Mouse (Mus musculus) megakaryocyte, embryonic 14.5 days (primary cell): ENCODE results near the gene Srpx2. TPM values are rescaled to one million over a fixed set of nuclear protein-coding genes. Genes with fewer than 3 reads are reported as not detected.

Source experiments
- H3K27me3 ChIP-seq: replicated peaks from 2 replicates; pipeline ENCODE3; 2012; ENCODE audit warnings: inconsistent platforms
- H3K36me3 ChIP-seq: replicated peaks from 2 replicates; pipeline ENCODE3; 2012; ENCODE audit warnings: low read length, inconsistent platforms, mixed read lengths
- H3K4me1 ChIP-seq: 2 replicates; pipeline ENCODE4 v1.6.1; 2012; ENCODE audit warnings: inconsistent platforms
- H3K4me3 ChIP-seq: replicated peaks from 2 replicates; pipeline ENCODE3; 2012; ENCODE audit warnings: moderate library complexity, mild to moderate bottlenecking, inconsistent platforms
- H3K9me3 ChIP-seq: 2 replicates; pipeline ENCODE4 v1.6.1; 2012; ENCODE audit warnings: inconsistent platforms
- FLI1 ChIP-seq: IDR thresholded peaks from 2 replicates; pipeline ENCODE4 v1.6.1; 2012; ENCODE audit warnings: low read length, inconsistent platforms, mixed read lengths
- GATA1 ChIP-seq: IDR thresholded peaks from 3 replicates; pipeline ENCODE4 v1.6.1; 2012; ENCODE audit warnings: mixed read lengths, low read length, inconsistent platforms, borderline replicate concordance
- polyA plus RNA-seq: library from polyadenylated mRNA; stranded (reverse); fragments of >175 nt; gene quantifications from 2 replicates; pipeline ENCODE4 v1.2.3, GENCODE M21; 2012; ENCODE audit warnings: low replicate concordance; ENCODE audit not compliant: insufficient read depth

Srpx2 gene
- polyA plus RNA-seq: not detected in 2 replicates

DNA sequence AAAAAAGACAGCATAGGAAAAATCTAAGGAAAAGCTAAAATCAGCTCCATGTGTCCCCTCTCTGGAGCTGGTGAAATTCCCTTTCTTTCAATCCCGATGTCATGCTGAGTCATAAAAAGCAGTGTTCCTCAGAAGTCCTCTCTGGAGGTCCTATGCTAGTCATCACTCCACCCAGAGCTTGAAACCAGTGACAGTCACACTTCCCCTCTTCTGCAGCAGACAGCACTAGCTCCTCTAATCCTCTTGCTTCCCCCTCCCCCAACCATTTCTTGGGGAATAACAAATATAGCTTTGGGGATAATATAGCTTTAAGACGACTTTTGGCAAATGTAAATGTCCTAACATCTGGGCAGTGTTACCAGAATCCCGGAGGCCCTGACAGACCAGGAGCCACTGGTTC is at the start of gene Srpx2:
Gene Srpx2 (plus strand): TSS at position 166 of the 400 bp plus-strand sequence.
- peaks cover 21% of the 10 kb centered on the region for H3K27me3 ChIP-seq
- no peak within 1 kb of the TSS for H3K4me3 ChIP-seq
- peaks cover 8% of the 10 kb centered on the region for H3K4me1 ChIP-seq
- TF ChIP-seq FLI1 (no peak), GATA1 (no peak)
- no peaks in the 10 kb centered on the region for H3K36me3 ChIP-seq
- H3K9me3 ChIP-seq: no peaks in the 10 kb centered on the region

DNA sequence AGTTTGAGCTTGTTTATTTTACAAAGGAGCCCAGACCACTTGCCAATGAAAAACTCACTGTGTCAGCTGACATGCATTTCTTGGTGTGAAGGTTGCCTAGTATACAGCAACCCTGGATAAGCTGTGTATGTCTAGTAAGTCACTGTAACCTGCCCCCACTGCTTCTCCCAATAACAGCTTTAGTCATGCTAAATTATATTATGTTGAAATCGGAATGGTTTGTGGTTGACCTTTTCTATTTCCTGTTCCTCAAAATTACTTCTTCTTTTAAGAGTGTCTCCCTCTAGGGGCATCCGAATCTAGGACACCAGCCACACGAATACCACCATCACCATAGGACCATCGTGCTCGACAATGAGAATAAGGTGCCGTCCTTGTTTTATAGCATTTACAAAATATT is 38.5 kb upstream of the Srpx2 start:
- Histone ChIP-seq H3K4me3 (no peak overlapping the region), H3K9me3 (peaks cover 7% of the 10 kb centered on the region)

DNA sequence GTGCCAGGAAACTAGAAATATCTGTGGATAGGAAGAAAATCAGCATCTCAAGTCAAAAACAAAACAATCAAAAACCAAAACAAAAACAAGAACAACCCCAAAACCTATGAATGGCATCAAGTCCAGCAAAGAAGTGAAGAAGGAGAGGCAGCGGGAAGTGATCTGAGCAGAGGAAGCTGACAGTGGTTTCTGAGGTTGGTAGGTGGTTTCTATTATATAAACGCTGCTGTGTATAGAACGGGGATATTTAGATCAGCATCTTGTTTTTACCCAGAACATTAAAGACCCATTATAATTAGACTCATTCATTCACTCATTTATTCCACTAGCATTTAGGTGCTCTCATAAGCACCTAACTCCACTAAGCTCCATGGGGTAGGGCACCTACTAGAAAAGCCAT is 20.9 kb upstream of the Srpx2 start:
- Histone ChIP-seq H3K4me1 (no peaks in the 10 kb centered on the region), H3K4me3 (no peak overlapping the region), H3K9me3 (no peaks in the 10 kb centered on the region), H3K36me3 (no peaks in the 10 kb centered on the region), H3K27me3 (peaks cover 2% of the 10 kb centered on the region)
- TF ChIP-seq FLI1: no peak
- no peak for TF ChIP-seq GATA1

More for the DNA sequence above, 38.5 kb upstream of the Srpx2 start:
- Histone ChIP-seq H3K36me3 (no peaks in the 10 kb centered on the region), H3K4me1 (no peaks in the 10 kb centered on the region), H3K27me3 (peaks cover 7% of the 10 kb centered on the region)
- TF ChIP-seq FLI1: no peak
- no peak for TF ChIP-seq GATA1

DNA sequence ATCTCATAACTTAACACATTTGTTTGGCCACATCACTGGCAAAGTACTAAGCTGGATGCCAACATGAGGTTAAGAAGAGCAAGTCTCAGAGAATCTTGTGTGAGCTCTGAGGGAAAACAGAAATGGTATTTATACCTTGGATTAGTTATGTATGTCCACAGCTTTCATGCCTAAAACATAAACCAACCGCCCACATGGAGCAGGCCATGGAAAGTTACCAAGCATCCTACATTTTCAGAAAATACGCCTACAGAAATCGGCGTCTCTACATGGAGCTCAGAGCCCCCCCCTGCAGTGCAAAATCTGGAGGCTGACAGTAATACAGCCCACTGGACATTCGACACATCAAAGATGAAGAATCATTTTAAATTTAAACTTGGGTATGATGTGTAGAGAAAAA is 20.1 kb upstream of the Srpx2 start:
- peaks cover 2% of the 10 kb centered on the region for H3K27me3 ChIP-seq
- no peak overlapping the region for H3K4me3 ChIP-seq
- no peaks in the 10 kb centered on the region for H3K9me3 ChIP-seq
- no peaks in the 10 kb centered on the region for H3K4me1 ChIP-seq
- TF ChIP-seq FLI1: no peak
- H3K36me3 ChIP-seq: no peaks in the 10 kb centered on the region

DNA sequence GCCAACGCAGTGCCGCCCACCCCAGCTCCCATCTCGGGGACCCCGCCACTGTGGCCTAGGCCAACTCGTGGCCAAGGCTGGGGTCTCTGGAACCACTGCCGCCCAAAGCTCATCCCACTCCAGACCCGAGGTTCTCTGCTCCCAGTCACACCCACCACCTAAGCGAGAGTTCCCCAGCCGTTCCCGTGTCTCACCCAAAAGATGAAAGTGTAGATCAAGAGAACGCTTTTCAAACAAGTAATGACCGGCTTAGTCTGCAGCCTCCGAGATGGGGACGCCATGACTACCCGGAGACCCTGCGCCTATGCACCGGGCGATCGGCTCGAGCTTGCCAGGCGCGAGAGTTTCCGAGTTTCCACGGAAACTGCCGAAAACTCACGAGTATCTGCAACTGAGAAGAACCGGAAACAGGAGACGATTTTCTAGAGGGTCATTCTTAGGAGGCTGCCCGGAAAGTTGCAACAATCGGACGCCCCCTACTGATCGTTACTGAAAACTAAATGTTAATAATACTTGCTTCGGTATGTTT is 10.1 kb upstream of the Srpx2 start, which contains the start of gene Tspan6:
Gene Tspan6 (minus strand): TSS at position 416 of the 529 bp plus-strand sequence.
- no peaks in the 10 kb centered on the region for H3K36me3 ChIP-seq
- peaks cover 4% of the 10 kb centered on the region for H3K27me3 ChIP-seq
- no peaks in the 10 kb centered on the region for H3K9me3 ChIP-seq
- H3K4me3 ChIP-seq: peak within 1 kb of the TSS; percentile 91
- H3K4me1 ChIP-seq: peaks cover 19% of the 10 kb centered on the region
- no peak for TF ChIP-seq GATA1
- TF ChIP-seq FLI1: no peak

DNA sequence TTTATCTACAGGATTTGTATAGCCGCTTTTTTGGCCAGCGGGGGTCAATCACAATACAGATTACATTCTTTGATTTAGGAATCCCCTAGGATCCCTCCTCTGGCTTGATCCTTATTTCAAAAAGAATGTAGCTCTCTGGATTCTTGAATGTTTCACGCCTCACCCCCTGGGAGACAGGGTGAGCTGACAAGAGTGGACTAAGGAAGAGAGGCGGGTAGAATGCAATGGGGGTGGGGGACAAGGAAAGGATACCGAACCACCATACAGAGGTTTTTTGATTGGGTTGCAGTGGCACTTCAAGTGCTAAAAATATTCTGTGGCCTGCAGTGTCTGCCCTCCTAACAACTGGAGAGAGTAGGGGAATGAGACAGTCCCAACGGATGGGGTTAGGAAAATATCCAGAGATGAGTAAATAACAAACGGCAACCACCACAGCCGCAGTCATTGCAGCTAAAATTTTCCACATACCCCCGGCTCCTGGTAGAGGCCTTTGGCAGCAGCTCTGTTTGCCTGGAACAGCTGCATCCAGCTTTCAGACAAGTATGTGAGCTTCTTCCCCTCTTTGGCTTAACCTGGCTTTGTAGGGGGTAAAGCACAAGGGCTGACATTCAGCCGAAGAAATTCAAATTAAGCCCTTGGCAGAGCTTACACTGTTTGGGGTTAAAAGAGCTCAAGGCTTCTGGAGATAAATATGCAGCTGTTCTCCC is 3.3 kb downstream of the Srpx2 start:
- Histone ChIP-seq H3K9me3 (no peaks in the 10 kb centered on the region), H3K4me3 (no peak overlapping the region), H3K4me1 (peaks cover 18% of the 10 kb centered on the region), H3K27me3 (peaks cover 28% of the 10 kb centered on the region), H3K36me3 (no peaks in the 10 kb centered on the region)
- TF ChIP-seq GATA1: no peak

DNA sequence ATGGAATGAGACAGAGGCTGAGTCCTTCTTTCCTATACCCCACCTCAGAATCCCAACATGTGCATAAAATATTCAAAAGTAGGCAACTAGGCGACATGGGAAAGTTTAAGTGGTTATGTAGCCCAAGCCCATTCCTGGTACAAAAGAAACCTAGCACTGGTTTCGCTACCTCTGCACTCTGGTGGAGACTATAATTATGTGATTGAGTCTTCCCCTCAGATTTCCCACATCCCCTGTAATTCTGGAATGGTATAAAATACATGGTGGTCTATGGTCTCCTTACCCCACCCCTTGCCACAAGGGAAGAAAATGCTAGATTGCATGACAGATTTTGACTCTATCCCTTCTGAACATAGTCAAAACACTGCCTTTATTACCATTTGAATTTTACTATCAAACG is 4.8 kb downstream of the Srpx2 start:
- Histone ChIP-seq H3K4me3 (no peak overlapping the region), H3K36me3 (no peaks in the 10 kb centered on the region), H3K9me3 (no peaks in the 10 kb centered on the region), H3K27me3 (peaks cover 28% of the 10 kb centered on the region), H3K4me1 (peaks cover 18% of the 10 kb centered on the region)
- TF ChIP-seq FLI1: no peak
- TF ChIP-seq GATA1: no peak

DNA sequence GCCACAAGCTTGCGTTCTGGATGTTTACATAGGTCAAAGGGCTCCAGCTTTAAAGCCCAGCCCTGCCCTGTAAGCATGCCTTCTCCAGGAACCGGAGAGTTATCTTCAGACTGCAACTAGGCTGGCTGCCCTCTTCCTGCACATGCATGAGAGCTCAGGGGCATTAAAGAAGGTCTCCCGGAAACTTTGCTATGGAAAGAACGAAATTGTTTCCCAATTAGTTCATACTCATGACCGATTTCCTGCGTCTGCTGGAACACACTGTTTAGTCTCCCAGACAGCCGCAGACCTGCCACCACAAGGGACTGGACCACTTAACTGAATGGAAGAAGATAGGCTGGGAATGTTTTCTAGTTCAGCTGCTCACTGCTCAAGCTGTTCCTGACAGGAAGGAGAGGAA is 6.0 kb downstream of the Srpx2 start:
- no peaks in the 10 kb centered on the region for H3K36me3 ChIP-seq
- no peaks in the 10 kb centered on the region for H3K9me3 ChIP-seq
- H3K27me3 ChIP-seq: peaks cover 33% of the 10 kb centered on the region
- H3K4me3 ChIP-seq: no peak overlapping the region
- peaks cover 14% of the 10 kb centered on the region for H3K4me1 ChIP-seq
- TF ChIP-seq GATA1: no peak
- TF ChIP-seq FLI1: no peak

DNA sequence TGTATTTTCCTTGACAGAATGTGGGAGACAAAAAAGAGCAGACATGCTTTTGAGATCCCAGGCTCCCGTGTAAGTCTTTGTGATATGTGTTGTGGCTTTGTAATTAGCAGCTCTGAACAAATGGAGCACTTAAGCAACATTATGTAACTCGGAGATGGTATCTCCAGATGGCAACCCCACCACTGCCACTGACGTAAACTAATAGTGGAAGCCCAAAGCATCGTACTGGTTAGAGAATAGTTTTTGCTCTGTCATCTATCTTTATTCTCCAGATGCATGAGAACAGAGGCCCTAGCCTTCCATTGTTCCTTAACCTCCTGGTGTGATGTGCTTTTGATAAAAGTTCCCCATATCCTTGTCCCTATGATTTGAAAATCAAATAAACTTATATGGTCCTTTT is 13.0 kb downstream of the Srpx2 start:
- H3K4me3 ChIP-seq: no peak overlapping the region
- no peak for TF ChIP-seq GATA1
- no peak for TF ChIP-seq FLI1
- no peaks in the 10 kb centered on the region for H3K36me3 ChIP-seq
- peaks cover 10% of the 10 kb centered on the region for H3K27me3 ChIP-seq
- no peaks in the 10 kb centered on the region for H3K4me1 ChIP-seq
- H3K9me3 ChIP-seq: no peaks in the 10 kb centered on the region

DNA sequence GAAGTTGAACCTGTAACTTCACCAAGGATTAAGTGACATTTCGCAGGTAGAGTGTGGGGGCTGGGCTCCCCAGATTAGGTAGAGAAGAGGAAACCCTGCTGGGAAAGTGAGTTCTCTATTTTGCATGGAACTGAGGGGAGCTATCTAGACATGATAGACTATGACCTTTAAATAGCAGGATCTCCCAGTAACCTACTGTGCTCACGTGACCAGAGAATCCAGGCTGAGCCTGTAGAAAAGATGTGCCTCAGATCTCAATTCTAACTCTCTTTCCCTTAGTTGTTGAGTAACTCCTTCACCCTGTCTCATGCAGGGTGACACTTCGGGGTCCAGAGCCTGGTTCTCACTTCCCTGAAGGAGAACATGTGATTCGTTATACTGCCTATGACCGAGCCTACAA is 18.5 kb downstream of the Srpx2 start:
- peaks cover 6% of the 10 kb centered on the region; the same call in 1 of the 2 replicates for H3K4me1 ChIP-seq
- no peak overlapping the region for H3K4me3 ChIP-seq
- peaks cover 12% of the 10 kb centered on the region for H3K27me3 ChIP-seq
- TF ChIP-seq FLI1 (no peak), GATA1 (no peak)
- H3K9me3 ChIP-seq: no peaks in the 10 kb centered on the region
- H3K36me3 ChIP-seq: no peaks in the 10 kb centered on the region
